Mouse (Mus musculus): ENCODE measurements at regions not wholly inside any gene's neighbourhood (a gene's known extent, or its start where the extent isn't known, plus 50 kb on each side); places are given as distances from the start of the nearest gene placed in this dataset.

DNA sequence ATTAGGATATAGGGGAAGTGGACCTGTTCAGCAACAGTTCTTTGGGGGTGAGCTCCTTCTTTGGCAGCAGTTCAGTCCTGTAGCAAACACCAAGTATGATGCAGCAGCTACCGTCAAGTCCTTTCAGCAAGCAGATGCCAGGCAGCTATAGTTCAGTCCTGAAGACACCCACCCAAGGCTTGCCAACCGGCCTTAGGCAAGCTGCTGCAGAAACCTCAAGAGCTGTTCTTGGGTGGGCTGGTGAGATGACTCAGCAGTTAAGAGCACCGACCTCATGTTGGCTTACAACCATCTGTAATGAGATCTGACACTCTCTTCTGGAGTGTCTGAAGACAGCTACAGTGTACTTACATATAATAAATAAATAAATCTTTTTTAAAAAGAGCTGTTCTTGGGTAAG lies 53.6 kb upstream of the Msn start:
- TF ChIP-seq CTCF (IDR thresholded peaks at IDR 0.05; ENCODE audit: low read depth) (no peak), EP300 (optimal IDR thresholded peaks at IDR 0.05) (no peak)

All from stomach, postnatal 0 days (tissue).